Mouse (Mus musculus) thymus, postnatal 4 days (tissue): Measurements from ENCODE around the gene Psmg4.

ENCODE experiments used
- DNase-seq: peaks from one replicate; pipeline ENCODE4 v3.0.0; 2021

Psmg4 gene

GRCm38 (mm10) chr13:34148767-34149392, 13.9 kb upstream of the Psmg4 start:
- DNase-seq = peak; percentile 75

- no peak for DNase-seq
Measured at GRCm38 (mm10) chr13:34149463-34150176, 13.1 kb upstream of the Psmg4 start.

- DNase-seq = peak; percentile 23
Measured at GRCm38 (mm10) chr13:34150271-34151027, 12.3 kb upstream of the Psmg4 start.

GRCm38 (mm10) chr13:34151425-34151824, 11.3 kb upstream of the Psmg4 start:
- no peak for DNase-seq

DNA sequence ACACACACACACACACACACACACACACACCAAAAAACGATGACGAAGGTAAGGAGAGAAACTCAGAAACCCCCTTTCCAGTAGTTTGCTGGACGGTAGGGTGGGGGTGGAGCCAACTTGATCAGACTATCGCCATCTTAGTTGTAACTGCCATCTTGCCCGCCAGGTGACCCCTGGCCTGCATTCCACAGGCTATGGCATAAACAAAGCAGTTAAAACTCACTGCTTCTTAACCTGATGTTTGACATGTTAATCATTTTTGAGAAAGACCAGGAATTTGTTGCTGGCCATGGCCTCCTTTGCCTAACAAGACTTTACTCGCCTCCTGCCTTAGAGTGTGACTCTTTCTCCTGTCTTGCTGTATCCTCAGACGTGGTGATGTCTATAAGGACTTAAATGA, 10.1 kb upstream of the Psmg4 start:
- DNase-seq = no peak

- DNase-seq = no peak
Measured at GRCm38 (mm10) chr13:34153254-34154011, 9.3 kb upstream of the Psmg4 start.

GRCm38 (mm10) chr13:34154217-34154930, 8.4 kb upstream of the Psmg4 start:
- peak; percentile 91 for DNase-seq

- DNase-seq = peak; percentile 81
Measured at GRCm38 (mm10) chr13:34154931-34155272, 7.9 kb upstream of the Psmg4 start.

DNA sequence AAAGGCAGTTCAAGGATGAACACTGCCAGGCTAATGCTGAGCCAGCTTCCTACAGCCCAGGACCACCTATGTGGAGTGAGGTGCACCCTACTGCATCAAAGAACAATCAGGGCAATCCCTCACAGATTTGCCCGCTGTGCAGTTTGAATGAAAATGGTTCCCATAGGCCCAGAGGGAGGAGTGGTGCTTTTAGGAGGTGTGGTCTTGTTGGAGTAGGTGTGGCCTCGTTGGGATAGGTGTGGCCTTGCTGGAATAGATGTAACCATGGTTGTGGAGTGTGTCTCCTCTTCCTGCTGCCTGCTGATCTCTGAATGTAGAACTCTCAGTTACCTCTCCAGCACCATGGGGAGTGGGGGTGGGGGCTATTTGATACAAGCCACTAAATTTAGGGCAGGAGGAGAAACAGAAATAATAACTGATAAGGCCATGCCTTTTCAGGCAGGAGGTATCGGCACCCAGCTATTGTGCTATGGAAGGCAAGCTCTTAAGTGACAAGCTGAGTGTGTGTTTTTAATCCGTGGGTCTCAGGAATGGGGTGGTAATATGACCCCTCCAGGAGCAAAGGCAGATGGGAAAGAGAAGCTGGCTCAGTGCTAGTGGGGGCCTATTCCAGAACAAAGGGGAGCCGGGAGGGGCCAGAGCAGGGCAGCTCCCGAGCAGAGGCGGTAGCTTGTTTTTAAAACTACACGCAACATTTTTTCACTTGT, 6.5 kb upstream of the Psmg4 start:
- DNase-seq = no peak

DNA sequence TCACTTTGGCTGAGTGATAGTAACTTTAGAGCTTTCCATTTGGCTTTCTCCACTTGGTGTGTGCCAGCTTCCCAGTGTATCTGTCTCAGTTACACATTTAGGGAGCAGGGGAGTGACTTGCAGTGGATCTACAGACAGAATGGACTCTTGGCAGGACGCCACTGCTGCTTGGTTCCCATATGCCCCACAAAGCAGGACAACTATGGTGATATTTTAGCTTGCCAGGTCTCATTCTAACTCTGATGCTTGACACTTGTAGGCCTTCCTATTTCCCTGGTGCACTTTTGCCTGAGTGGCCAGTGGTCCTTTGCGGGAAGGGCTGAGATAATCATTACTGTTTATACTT, 6.0 kb upstream of the Psmg4 start:
- DNase-seq = no peak

GRCm38 (mm10) chr13:34157596-34158157, 5.1 kb upstream of the Psmg4 start:
- no peak for DNase-seq

DNA sequence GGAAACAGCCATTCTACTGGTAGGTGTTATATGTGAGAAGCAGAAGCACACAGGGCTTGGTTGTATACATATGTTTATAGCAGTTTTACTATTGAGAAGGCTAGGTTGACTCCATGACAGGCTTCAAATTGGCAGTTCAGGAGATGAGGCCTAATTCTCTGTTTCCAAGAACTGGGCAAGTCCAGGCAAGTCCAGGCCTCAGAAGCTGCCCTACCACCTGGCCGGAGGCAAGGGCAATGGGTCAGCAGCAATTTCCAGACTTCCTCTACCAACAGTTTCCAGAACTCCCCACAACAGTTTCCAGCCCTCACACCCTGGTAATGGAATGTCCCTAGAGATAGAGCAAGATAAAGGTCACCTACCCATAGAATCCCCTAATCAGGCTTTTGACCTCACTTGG, 2.8 kb upstream of the Psmg4 start:
- DNase-seq = no peak

GRCm38 (mm10) chr13:34163304-34163975, 676 bp downstream of the Psmg4 start:
- DNase-seq = no peak

DNA sequence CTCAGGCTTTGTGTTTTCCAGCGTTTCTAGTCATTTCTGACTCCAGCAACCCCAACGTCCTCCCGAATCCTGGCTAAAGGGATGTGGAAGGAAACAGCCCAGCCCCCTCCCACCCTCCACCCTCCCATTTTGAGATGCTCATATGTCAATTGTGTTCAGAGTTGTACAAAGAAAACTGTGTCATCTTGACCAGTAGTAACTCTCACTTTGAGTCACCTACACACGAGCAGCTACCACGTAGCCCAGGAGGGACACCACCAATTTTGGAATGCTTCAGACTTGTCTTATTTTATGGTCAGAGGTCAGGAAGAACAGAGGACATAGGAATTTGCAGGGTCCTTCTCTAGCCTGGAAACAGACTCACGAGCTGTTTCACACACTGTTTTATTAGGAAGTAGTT, 11.3 kb downstream of the Psmg4 start:
- DNase-seq = no peak

DNA sequence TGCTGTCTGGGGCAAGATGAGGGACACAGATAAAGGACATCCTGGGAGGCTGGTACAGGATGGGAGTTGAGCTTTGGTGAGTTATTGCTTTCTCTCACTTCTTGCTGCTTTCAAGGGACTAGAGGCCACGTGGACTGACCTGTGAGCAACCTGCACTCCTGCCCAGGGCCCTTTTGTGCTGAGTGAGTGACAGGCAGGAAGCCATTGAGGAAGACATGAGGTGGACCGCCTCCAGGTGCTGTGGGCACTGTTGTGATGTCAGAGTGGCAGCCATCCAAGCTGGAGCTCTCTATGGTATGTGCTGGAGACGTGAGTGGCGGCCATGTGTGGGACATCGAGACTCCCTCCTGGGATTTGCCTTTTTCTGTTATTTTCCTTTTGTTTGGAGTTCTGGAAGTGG, 18.9 kb downstream of the Psmg4 start:
- DNase-seq = no peak

DNA sequence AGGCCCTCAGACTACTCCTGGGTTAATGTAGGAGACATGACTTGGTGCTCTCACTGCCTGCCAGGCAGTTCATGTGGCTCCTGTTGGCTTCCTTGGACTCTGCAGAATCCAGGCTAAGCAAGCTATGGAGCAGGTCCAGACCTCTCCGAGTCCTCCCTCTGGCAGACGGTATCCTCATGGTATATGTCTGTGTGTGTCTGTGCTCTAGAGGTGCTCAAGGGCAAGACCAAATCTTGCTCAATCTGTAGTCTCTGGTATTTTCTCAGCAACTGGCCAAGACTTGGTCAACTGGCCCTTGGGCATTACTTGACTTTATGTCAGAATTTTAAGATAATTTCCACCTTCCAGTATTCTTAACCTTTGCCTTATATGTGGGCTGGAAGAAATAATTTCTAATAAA, 22.6 kb downstream of the Psmg4 start:
- no peak for DNase-seq

GRCm38 (mm10) chr13:34187571-34187970, 24.8 kb downstream of the Psmg4 start:
- peak; percentile 61 for DNase-seq

DNA sequence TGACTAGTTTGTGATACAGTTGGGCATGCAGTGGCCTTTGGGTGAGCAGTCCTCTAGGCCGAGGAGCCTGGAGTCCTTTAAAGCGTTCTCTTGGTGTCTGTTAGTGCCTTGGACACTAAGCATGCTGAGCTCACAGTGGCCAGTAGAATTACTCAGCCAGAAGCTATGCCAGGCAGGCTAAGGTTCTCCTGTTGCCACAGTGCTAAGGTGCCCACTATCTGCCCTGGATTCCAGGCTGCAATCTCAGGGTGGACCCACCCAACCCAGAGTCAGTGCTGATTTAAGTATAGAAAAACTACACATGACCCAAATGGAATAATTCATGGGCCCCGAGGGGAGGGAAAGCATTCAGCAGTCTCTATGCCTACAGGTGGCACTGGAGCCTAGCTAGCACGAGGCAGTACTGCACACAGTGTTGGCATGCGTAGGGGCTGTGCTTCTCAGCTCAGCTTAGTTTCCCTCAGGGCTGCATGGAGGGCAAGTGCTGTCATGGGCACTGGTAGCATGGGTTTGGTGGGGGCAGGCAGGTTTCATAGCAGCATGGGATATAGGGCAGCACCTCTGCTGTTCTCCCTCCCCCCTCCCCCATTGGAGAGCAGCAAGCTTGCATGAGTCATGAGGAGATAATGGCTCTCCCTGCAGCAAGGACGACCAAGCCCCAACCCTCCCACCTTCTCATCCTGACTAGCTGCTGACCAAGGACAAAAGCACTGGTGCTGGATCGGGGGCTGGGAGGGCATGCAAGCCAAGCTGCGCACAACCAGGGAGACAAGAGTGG, 29.8 kb downstream of the Psmg4 start:
- DNase-seq = no peak

DNA sequence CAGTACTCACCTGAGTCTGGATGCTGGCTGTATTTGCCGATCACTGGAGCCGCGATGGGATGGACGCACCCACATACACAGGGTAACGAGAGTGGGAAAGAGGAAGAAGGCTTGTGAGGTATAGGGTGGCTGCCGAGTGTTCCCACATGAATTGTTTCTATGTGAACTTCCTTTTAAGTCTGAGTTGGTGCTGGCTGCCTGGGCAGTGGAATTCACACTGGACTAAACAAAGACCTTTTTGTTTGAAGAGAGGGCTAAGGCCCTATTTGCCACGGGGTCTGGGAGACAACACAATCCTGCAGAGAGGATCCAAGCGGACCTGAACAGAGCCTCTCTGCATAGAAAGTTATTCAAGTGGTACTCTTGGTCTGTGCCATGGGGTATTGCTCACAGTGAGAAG, 30.6 kb downstream of the Psmg4 start:
- DNase-seq = no peak

GRCm38 (mm10) chr13:34195676-34196075, 32.9 kb downstream of the Psmg4 start:
- DNase-seq = no peak
